Mouse (Mus musculus): ENCODE results near the gene Fank1. TPM values are rescaled to one million over a fixed set of nuclear protein-coding genes. Genes with fewer than 3 reads are reported as not detected.

Fank1 gene
- 0.32 and 0.37 TPM in 2 replicates for polyA plus RNA-seq (2014; fragmentation: Nextera tagmentation; extraction: Ambion mirVana)

DNA sequence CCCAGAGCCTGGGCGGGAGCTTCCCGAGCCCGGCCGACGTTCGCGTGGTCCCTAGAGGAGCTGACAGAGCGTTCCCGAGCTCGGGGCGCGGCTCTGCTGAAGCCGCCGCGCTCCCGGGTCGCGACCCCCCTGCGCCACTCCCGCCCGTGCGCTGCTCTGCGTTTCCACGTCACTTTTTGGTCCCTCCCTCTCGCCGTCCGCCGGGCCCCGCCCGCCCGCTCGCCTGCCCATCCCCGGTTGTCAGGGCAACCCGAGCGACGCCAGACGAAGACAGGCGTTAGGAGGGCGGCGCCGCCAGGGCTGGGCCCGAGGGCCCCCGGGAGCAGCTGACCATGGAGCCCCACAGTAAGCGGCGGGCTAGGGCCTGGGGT is at the start of gene Fank1:
Gene Fank1, plus strand, starts transcription at position 236 of the 371 bp plus-strand sequence.
- Histone ChIP-seq H3K9ac (ENCODE audit: low read length) (peak within 1 kb of the TSS; percentile 70), H3K9me3 (ENCODE audit: control insufficient read depth, low read length) (no peaks in the 10 kb centered on the region), H3K27ac (replicated peaks; ENCODE audit: low read depth, low read length) (no peak within 1 kb of the TSS), H3K4me2 (ENCODE audit: low read depth, severe bottlenecking) (peak within 1 kb of the TSS; percentile 93), H3K4me3 (ENCODE audit: low read depth, low read length) (peak within 1 kb of the TSS; percentile 81), H3K27me3 (ENCODE audit: control insufficient read depth, insufficient read depth, low read length) (0 out of 2 replicates have a peak, but pooled peaks cover 3% of the 10 kb centered on the region), H3K36me3 (ENCODE audit: control insufficient read depth, insufficient read depth, low read length) (no peaks in the 10 kb centered on the region), H3K4me1 (ENCODE audit: control insufficient read depth, insufficient read depth, low read length) (peaks cover 4% of the 10 kb centered on the region; the same call in 1 of the 2 replicates)
- under 1% methylated on average over 45 of the region's 45 CpGs for WGBS
- ATAC-seq (ENCODE audit: insufficient number of reproducible peaks, low FRiP score, low TSS enrichment, low read depth) (peak; percentile 89), DNase-seq (ENCODE audit: low spot score) (peak; percentile 90)

DNA sequence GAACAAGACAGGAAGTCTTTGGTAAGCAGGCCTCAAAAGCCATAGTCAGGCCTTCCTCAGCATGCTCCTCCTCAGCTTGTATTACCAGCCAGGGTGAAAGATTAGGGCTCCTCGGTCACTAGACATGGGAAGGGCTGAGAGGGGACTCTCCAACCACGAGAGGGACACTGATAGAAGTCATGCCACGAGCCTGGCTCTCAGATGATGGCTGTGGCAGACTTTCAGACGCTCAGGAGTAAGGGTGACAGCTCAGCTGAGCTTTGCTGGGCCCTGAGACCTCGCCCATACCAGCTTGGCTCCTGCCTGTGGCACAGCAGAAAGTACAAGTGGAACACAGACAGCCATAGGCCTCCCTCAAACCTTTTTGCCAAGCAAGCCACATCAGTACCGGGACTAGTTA is 49.6 kb upstream of the Fank1 start:
- no peaks in the 10 kb centered on the region; the same call in 1 of the 2 replicates for H3K36me3 ChIP-seq (ENCODE audit: control insufficient read depth, insufficient read depth, low read length)
- no peaks in the 10 kb centered on the region for H3K27me3 ChIP-seq (ENCODE audit: control insufficient read depth, insufficient read depth, low read length)
- H3K27ac ChIP-seq (replicated peaks; ENCODE audit: low read depth, low read length): no peak overlapping the region
- H3K9me3 ChIP-seq (ENCODE audit: control insufficient read depth, low read length): no peaks in the 10 kb centered on the region
- DNase-seq (ENCODE audit: low spot score): no peak
- no peak overlapping the region for H3K9ac ChIP-seq (ENCODE audit: low read length)
- no peak overlapping the region for H3K4me2 ChIP-seq (ENCODE audit: low read depth, severe bottlenecking)
- no peak overlapping the region for H3K4me3 ChIP-seq (ENCODE audit: low read depth, low read length)
- no peak for ATAC-seq (ENCODE audit: insufficient number of reproducible peaks, low FRiP score, low TSS enrichment, low read depth)
- WGBS: 80% methylated on average over 6 of the region's 6 CpGs
- H3K4me1 ChIP-seq (ENCODE audit: control insufficient read depth, insufficient read depth, low read length): no peaks in the 10 kb centered on the region

DNA sequence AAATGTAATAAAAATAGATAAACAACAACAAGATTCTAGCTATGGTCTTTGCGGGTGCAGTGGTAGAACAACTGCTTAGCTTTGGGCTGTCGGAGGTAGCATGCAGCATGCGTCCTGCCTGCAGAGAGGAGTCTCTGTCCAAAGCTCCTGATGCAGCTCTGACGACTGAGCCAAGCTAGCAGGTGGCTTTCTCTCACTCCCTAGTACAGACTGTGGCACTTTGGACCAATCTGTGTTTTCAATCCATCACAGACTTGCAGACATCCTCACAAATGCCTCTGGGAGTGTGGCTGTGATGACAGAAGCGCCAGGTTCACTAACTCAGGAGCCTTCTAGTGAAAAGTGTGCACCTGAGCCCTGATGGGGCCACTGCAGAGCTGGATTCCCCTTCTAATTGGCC is 47.3 kb upstream of the Fank1 start:
- Histone ChIP-seq H3K27me3 (ENCODE audit: control insufficient read depth, insufficient read depth, low read length) (no peaks in the 10 kb centered on the region), H3K4me1 (ENCODE audit: control insufficient read depth, insufficient read depth, low read length) (no peaks in the 10 kb centered on the region), H3K9ac (ENCODE audit: low read length) (no peak overlapping the region), H3K4me3 (ENCODE audit: low read depth, low read length) (no peak overlapping the region), H3K9me3 (ENCODE audit: control insufficient read depth, low read length) (no peaks in the 10 kb centered on the region), H3K27ac (replicated peaks; ENCODE audit: low read depth, low read length) (no peak overlapping the region), H3K4me2 (ENCODE audit: low read depth, severe bottlenecking) (no peak overlapping the region), H3K36me3 (ENCODE audit: control insufficient read depth, insufficient read depth, low read length) (no peaks in the 10 kb centered on the region)
- DNase-seq (ENCODE audit: low spot score): no peak
- WGBS: 75% methylated on average over 5 of the region's 5 CpGs
- no peak for ATAC-seq (ENCODE audit: insufficient number of reproducible peaks, low FRiP score, low TSS enrichment, low read depth)

DNA sequence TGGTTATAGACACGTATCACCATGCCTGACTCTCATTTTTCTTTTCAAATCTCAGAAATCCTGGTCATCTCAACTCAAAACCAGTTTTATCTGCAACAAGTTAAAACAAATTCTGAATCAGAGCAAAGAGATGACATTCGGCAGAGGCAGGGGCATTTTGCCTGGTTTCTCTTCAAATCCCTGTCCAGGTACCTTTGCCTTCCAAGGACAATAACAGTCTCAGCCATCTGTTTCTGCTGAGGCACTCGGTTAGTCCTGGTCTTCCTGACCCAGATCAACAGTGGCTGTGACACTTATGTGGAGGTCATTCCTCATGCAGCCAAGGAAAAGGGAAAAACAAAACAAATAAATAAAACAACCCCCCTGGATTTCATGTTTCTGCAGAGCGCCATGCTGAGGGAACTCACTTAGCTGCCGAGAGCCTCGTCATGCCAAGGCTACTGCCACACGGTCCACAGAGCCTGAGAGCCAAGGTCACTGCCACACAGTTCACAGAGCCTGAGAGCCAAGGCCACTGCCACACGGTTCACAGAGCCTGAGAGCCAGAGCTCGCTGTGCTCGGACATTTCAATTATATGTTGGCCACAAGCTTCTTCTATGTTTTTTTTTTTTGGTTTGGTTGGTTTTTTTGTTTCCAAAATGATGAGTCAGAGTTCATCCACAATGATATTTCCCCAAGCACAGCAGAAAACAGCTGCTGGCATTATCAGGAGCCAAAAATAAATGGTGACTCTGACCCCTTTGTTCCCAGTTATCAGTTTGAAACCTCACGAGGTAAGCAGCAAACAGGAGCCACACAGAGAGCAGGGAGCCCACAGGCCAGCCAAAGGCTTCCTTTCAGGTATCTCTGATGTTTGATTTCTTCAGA is 46.1 kb upstream of the Fank1 start:
- H3K4me1 ChIP-seq (ENCODE audit: control insufficient read depth, insufficient read depth, low read length): no peaks in the 10 kb centered on the region
- WGBS: 85% methylated on average over 11 of the region's 11 CpGs

DNA sequence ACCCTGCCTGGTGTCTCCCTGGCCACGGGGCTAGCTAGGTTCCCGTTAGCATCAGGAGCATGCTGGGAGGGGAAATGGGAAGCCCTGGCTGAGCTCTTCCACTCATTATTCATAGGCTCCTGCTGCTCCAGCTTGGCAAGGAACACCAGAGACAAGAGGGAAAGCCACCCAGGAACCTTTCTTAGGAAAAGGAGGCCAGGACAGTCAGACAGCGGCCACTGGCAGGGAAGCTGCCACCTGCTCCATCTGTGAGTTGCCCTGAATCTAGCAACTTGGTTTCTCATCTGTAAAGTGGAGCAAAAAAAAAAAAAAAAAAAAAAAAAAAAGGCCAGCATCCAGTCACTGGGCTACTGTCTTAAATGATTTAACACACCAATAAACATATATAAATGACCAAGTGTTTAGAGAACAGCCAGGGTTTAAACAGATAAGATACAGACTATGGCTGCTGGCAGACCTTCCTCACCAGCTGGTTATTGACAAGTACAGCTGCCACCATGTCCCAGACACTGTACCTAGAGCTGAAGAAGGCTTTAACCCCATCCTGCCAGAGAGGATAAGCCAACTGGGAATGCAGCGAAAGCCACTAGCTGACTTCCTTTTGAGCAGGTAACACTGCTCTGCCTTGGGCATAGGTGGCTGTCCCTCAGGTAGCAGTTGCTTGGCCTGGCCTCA is 44.6 kb upstream of the Fank1 start:
- Histone ChIP-seq H3K9me3 (ENCODE audit: control insufficient read depth, low read length) (no peaks in the 10 kb centered on the region), H3K9ac (ENCODE audit: low read length) (no peak overlapping the region), H3K27me3 (ENCODE audit: control insufficient read depth, insufficient read depth, low read length) (no peaks in the 10 kb centered on the region), H3K4me2 (ENCODE audit: low read depth, severe bottlenecking) (no peak overlapping the region), H3K36me3 (ENCODE audit: control insufficient read depth, insufficient read depth, low read length) (no peaks in the 10 kb centered on the region), H3K4me3 (ENCODE audit: low read depth, low read length) (no peak overlapping the region), H3K27ac (replicated peaks; ENCODE audit: low read depth, low read length) (no peak overlapping the region), H3K4me1 (ENCODE audit: control insufficient read depth, insufficient read depth, low read length) (no peaks in the 10 kb centered on the region)
- 73% methylated on average over 4 of the region's 4 CpGs for WGBS
- no peak for ATAC-seq (ENCODE audit: insufficient number of reproducible peaks, low FRiP score, low TSS enrichment, low read depth)
- DNase-seq (ENCODE audit: low spot score): no peak

More for the DNA sequence above, 46.1 kb upstream of the Fank1 start:
- no peaks in the 10 kb centered on the region for H3K27me3 ChIP-seq (ENCODE audit: control insufficient read depth, insufficient read depth, low read length)
- no peak overlapping the region for H3K27ac ChIP-seq (replicated peaks; ENCODE audit: low read depth, low read length)
- ATAC-seq (ENCODE audit: insufficient number of reproducible peaks, low FRiP score, low TSS enrichment, low read depth) (no peak), DNase-seq (ENCODE audit: low spot score) (no peak)
- no peak overlapping the region for H3K4me2 ChIP-seq (ENCODE audit: low read depth, severe bottlenecking)
- no peaks in the 10 kb centered on the region for H3K9me3 ChIP-seq (ENCODE audit: control insufficient read depth, low read length)
- no peaks in the 10 kb centered on the region for H3K36me3 ChIP-seq (ENCODE audit: control insufficient read depth, insufficient read depth, low read length)
- no peak overlapping the region for H3K9ac ChIP-seq (ENCODE audit: low read length)
- H3K4me3 ChIP-seq (ENCODE audit: low read depth, low read length): no peak overlapping the region

DNA sequence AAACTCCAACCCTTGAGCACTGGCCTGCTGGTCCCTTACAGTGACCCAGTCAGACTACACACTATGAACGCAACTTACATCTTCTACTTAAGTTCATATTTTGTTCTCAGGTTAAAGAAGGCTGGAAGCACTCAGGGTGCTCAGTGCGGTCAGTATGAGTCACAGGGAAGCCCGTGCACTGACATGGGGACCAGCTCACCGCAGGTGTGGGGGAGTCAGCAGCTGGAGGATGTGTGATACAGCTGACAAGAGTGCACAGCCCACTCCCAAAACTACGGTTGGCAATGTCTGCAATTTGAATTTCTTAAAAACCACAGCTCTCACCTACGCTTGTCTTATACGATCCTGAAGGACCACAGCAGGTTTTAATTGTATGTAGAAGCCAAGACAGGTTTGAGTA is 36.1 kb upstream of the Fank1 start:
- no peaks in the 10 kb centered on the region for H3K9me3 ChIP-seq (ENCODE audit: control insufficient read depth, low read length)
- no peak overlapping the region for H3K4me3 ChIP-seq (ENCODE audit: low read depth, low read length)
- DNase-seq (ENCODE audit: low spot score): no peak
- H3K4me2 ChIP-seq (ENCODE audit: low read depth, severe bottlenecking): no peak overlapping the region
- no peak for ATAC-seq (ENCODE audit: insufficient number of reproducible peaks, low FRiP score, low TSS enrichment, low read depth)
- H3K9ac ChIP-seq (ENCODE audit: low read length): no peak overlapping the region
- H3K27ac ChIP-seq (replicated peaks; ENCODE audit: low read depth, low read length): no peak overlapping the region
- 90% methylated on average over 7 of the region's 7 CpGs for WGBS
- H3K4me1 ChIP-seq (ENCODE audit: control insufficient read depth, insufficient read depth, low read length): no peaks in the 10 kb centered on the region
- no peaks in the 10 kb centered on the region for H3K27me3 ChIP-seq (ENCODE audit: control insufficient read depth, insufficient read depth, low read length)
- no peaks in the 10 kb centered on the region for H3K36me3 ChIP-seq (ENCODE audit: control insufficient read depth, insufficient read depth, low read length)

DNA sequence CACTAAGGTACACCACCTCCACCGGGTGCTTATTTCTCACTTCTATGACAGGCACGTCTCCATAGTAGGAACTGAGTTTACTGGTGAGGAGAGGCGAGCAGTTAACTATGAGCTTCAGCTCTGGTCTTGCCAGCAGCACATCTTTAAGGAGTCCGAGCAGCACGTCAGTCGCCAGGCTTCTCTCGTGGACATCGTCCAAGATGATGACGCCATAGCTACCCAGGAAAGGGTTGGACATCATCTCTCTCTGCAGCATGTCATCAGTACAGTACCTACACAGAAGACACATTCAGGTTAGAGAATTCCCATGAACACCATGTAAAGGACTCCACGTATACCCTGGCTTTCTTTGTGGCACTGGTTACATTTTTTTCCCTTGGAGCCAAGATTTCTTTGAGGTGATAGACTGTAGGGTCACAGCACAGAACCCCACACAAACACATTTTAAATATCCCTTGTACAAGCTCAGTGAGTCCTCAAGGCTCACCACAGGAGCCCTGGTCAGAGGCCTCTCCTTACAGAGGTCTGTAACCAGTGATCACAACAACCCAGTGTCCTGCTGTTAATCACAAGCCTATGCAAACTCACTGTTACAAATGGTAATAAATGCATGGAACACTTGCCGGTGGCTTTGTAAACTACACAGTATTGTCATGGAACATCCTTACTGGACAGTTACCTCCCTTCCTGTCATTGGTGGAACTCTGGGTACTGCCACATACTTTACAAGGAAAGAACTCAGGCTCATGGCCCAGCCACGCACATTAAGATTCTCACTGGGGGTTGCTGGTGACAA is 33.9 kb upstream of the Fank1 start:
- no peak overlapping the region for H3K9ac ChIP-seq (ENCODE audit: low read length)
- H3K36me3 ChIP-seq (ENCODE audit: control insufficient read depth, insufficient read depth, low read length): no peaks in the 10 kb centered on the region
- H3K4me3 ChIP-seq (ENCODE audit: low read depth, low read length): no peak overlapping the region
- no peaks in the 10 kb centered on the region for H3K27me3 ChIP-seq (ENCODE audit: control insufficient read depth, insufficient read depth, low read length)
- no peaks in the 10 kb centered on the region for H3K9me3 ChIP-seq (ENCODE audit: control insufficient read depth, low read length)
- H3K4me2 ChIP-seq (ENCODE audit: low read depth, severe bottlenecking): no peak overlapping the region
- 86% methylated on average over 12 of the region's 12 CpGs for WGBS
- no peaks in the 10 kb centered on the region for H3K4me1 ChIP-seq (ENCODE audit: control insufficient read depth, insufficient read depth, low read length)
- no peak for ATAC-seq (ENCODE audit: insufficient number of reproducible peaks, low FRiP score, low TSS enrichment, low read depth)
- H3K27ac ChIP-seq (replicated peaks; ENCODE audit: low read depth, low read length): no peak overlapping the region
- DNase-seq (ENCODE audit: low spot score): no peak

DNA sequence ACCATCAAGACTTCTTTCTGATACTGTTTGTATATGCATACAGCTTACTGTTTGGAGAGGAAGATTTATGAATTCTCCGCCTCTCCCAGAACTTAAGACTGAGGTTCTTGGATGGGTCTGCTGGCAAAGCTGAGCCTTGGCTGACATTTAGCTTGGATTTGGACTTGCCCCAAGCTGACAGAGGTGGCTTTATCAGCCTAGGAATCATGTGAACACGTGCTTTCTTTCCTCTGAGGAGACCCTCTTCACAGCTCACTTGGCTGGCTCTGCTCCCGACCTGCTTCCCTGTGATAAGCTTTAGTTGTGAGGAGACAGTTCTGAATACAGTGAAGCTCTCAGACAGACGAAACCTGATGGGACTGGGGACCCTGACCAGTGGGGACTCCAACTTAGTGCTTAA is 33.0 kb upstream of the Fank1 start:
- DNase-seq (ENCODE audit: low spot score) (no peak), ATAC-seq (ENCODE audit: insufficient number of reproducible peaks, low FRiP score, low TSS enrichment, low read depth) (no peak)
- 60% methylated on average over 4 of the region's 4 CpGs for WGBS
- no peaks in the 10 kb centered on the region for H3K27me3 ChIP-seq (ENCODE audit: control insufficient read depth, insufficient read depth, low read length)
- H3K36me3 ChIP-seq (ENCODE audit: control insufficient read depth, insufficient read depth, low read length): no peaks in the 10 kb centered on the region
- H3K27ac ChIP-seq (replicated peaks; ENCODE audit: low read depth, low read length): no peak overlapping the region
- no peaks in the 10 kb centered on the region for H3K4me1 ChIP-seq (ENCODE audit: control insufficient read depth, insufficient read depth, low read length)
- no peak overlapping the region for H3K9ac ChIP-seq (ENCODE audit: low read length)
- H3K4me3 ChIP-seq (ENCODE audit: low read depth, low read length): no peak overlapping the region
- no peak overlapping the region for H3K4me2 ChIP-seq (ENCODE audit: low read depth, severe bottlenecking)
- H3K9me3 ChIP-seq (ENCODE audit: control insufficient read depth, low read length): no peaks in the 10 kb centered on the region

Data from limb, embryonic 11.5 days (tissue).